ENCODE assay signal across 9 mouse cellular contexts in the genomic region with DNA sequence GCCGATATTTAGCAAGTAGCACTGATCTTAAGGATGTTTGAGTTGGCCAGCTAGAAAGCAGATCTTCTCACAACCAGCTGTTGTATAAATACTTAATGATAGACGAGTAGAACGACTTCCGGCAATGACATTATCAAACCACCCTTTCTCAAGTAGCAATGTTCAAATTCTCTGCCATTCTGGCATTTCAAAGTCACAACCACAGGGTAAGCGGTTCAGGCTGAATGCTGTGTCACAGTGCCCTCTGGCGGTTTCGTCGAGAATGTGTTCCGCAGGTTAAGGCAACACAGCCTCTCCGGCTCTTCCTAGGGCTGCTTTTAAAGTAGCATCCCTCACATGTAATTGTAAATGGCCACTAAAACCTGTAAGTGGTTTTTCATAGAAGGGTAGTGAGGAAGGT. TPM values are rescaled to one million over a fixed set of nuclear protein-coding genes. Genes with fewer than 3 reads are reported as not detected.
A peak's percentile ranks its signal among the peaks of the same experiment; 100 is the strongest.
DNase-seq lines count a peak whose midpoint lies in the region; ATAC-seq and TF ChIP-seq lines count a peak whose summit lies in the region.
"Had no signal": no experiment of that assay in that cellular context is flagged by ENCODE, and none has a peak within 500 bp of the region (broad histone marks: within the 10 kb centered on the region; RNA-seq: fewer than 3 reads in every experiment).

No protein-coding gene starts in this region.

- TF ChIP-seq POLR2A in ES-Bruce4 (IDR thresholded peaks at IDR 0.05; ENCODE audit: insufficient read depth, low read length), result no peak
- TF ChIP-seq POLR2A in bone marrow macrophage, adult 2 months (IDR thresholded peaks at IDR 0.05; ENCODE audit: borderline replicate concordance, low read depth, low read length), result no peak

- ATAC-seq in erythroblast, adult 5-6 weeks (replicated peaks; ENCODE audit: low FRiP score, poor library complexity, severe bottlenecking), result peak; percentile 86
- 0 out of 2 replicates have a peak, but pooled peaks have one; percentile 68 for ATAC-seq in heart, postnatal 0 days (ENCODE audit: insufficient read depth, low read depth)
- ATAC-seq in lung, postnatal 0 days, result peak; percentile 90

- H3K4me1 ChIP-seq in ES-Bruce4 (ENCODE audit: control insufficient read depth, insufficient read depth, low read length), result no peaks in the 10 kb centered on the region
- H3K4me1 ChIP-seq in bone marrow macrophage, adult 2 months (ENCODE audit: control insufficient read depth, insufficient read depth, low read length), result no peaks in the 10 kb centered on the region
- no peaks in the 10 kb centered on the region for H3K4me1 ChIP-seq in heart, postnatal 0 days (ENCODE audit: control insufficient read depth, insufficient read depth)
- no peaks in the 10 kb centered on the region for H3K4me1 ChIP-seq in lung, postnatal 0 days (ENCODE audit: insufficient read depth, low read depth, low read length)
- H3K4me1 ChIP-seq: limb, embryonic 15.5 days had no signal

- H3K36me3 ChIP-seq in ES-Bruce4 (ENCODE audit: control insufficient read depth, insufficient read depth, low read length, poor library complexity, severe bottlenecking), result no peaks in the 10 kb centered on the region; the same call in 1 of the 2 replicates
- peaks cover 9% of the 10 kb centered on the region for H3K36me3 ChIP-seq in heart, postnatal 0 days (replicated peaks; ENCODE audit: control insufficient read depth, insufficient read depth, low read length)
- H3K36me3 ChIP-seq in lung, postnatal 0 days (ENCODE audit: insufficient read depth, low read length), result no peaks in the 10 kb centered on the region

- no peak overlapping the region for H3K9ac ChIP-seq in ES-Bruce4 (ENCODE audit: low read depth, poor library complexity, severe bottlenecking)
- no peak overlapping the region for H3K9ac ChIP-seq in heart, postnatal 0 days (replicated peaks; ENCODE audit: low read depth, low read length)
- H3K9ac ChIP-seq in lung, postnatal 0 days (replicated peaks; ENCODE audit: low read depth), result no peak overlapping the region
- H3K9ac ChIP-seq: limb, embryonic 15.5 days had no signal

- no peak for TF ChIP-seq EP300 in ES-Bruce4 (IDR thresholded peaks at IDR 0.05; ENCODE audit: insufficient read depth, low read depth, low read length)
- TF ChIP-seq EP300 in heart, postnatal 0 days (IDR thresholded peaks at IDR 0.05; ENCODE audit: low read depth), result no peak
- peak; percentile 78 for TF ChIP-seq EP300 in lung, postnatal 0 days (IDR thresholded peaks at IDR 0.05)

- WGBS in heart, postnatal 0 days, result 7% methylated on average over 10 of the region's 10 CpGs
- 4% methylated on average over 10 of the region's 10 CpGs for WGBS in lung, postnatal 0 days

- no peak overlapping the region for H3K4me2 ChIP-seq in heart, postnatal 0 days (ENCODE audit: low read depth, low read length)
- H3K4me2 ChIP-seq in lung, postnatal 0 days (replicated peaks; ENCODE audit: low read depth, low read length), result no peak overlapping the region
- H3K4me2 ChIP-seq: limb, embryonic 15.5 days had no signal

- H3K27ac ChIP-seq in ES-Bruce4 (ENCODE audit: insufficient read depth, low read length), result no peak overlapping the region
- H3K27ac ChIP-seq in bone marrow macrophage, adult 2 months (ENCODE audit: insufficient read depth, low read depth, low read length), result no peak overlapping the region
- H3K27ac ChIP-seq in heart, postnatal 0 days (ENCODE audit: low read depth), result no peak overlapping the region
- no peak overlapping the region for H3K27ac ChIP-seq in lung, postnatal 0 days (ENCODE audit: low read length)
- H3K27ac ChIP-seq: limb, embryonic 15.5 days had no signal

- H3K27me3 ChIP-seq in ES-Bruce4 (ENCODE audit: control insufficient read depth, insufficient read depth, low read length, poor library complexity, severe bottlenecking), result no peaks in the 10 kb centered on the region
- H3K27me3 ChIP-seq in heart, postnatal 0 days (ENCODE audit: control insufficient read depth, insufficient read depth, low read length), result no peaks in the 10 kb centered on the region
- H3K27me3 ChIP-seq in lung, postnatal 0 days (replicated peaks; ENCODE audit: insufficient read depth, low read length), result no peaks in the 10 kb centered on the region
- H3K27me3 ChIP-seq: limb, embryonic 15.5 days had no signal

- peak; percentile 92 for TF ChIP-seq CTCF in ES-Bruce4 (IDR thresholded peaks at IDR 0.05; ENCODE audit: low read depth, low read length)
- peak; percentile 85; the same call in 1 of the 2 replicates for TF ChIP-seq CTCF in bone marrow macrophage, adult 2 months (IDR thresholded peaks at IDR 0.05; ENCODE audit: low read depth, low read length)
- TF ChIP-seq CTCF in heart, postnatal 0 days (IDR thresholded peaks at IDR 0.05; ENCODE audit: low read depth), result peak; percentile 97
- peak; percentile 98 for TF ChIP-seq CTCF in lung, postnatal 0 days (IDR thresholded peaks at IDR 0.05)

- peak; percentile 79 for DNase-seq in heart, postnatal 0 days (ENCODE audit: low spot score)
- DNase-seq in layer of hippocampus, adult 18-20 months (ENCODE audit: low spot score in 2 of 2), result peak; percentile 72 to 88
- peak; percentile 94 for DNase-seq in lung, postnatal 0 days (ENCODE audit: low spot score)
- DNase-seq in ovary, postnatal 14 days (ENCODE audit: low spot score), result peak; percentile 84
- peak; percentile 62 to 89 for DNase-seq in thymus, postnatal 10 days (ENCODE audit: low spot score in 2 of 2)

- H3K9me3 ChIP-seq in ES-Bruce4 (replicated peaks; ENCODE audit: control insufficient read depth, insufficient read depth, low read length, poor library complexity, severe bottlenecking), result no peaks in the 10 kb centered on the region
- no peaks in the 10 kb centered on the region for H3K9me3 ChIP-seq in heart, postnatal 0 days (replicated peaks; ENCODE audit: control insufficient read depth, low read length)
- no peaks in the 10 kb centered on the region for H3K9me3 ChIP-seq in lung, postnatal 0 days (ENCODE audit: low read length)
- H3K9me3 ChIP-seq: limb, embryonic 15.5 days had no signal

- H3K4me3 ChIP-seq in ES-Bruce4 (ENCODE audit: low read depth, low read length), result no peak overlapping the region
- H3K4me3 ChIP-seq in bone marrow macrophage, adult 2 months (ENCODE audit: insufficient read depth, low read length), result no peak overlapping the region
- H3K4me3 ChIP-seq in heart, postnatal 0 days (ENCODE audit: low read depth, low read length), result no peak overlapping the region
- H3K4me3 ChIP-seq in lung, postnatal 0 days (ENCODE audit: low read depth, low read length), result no peak overlapping the region
- H3K4me3 ChIP-seq: limb, embryonic 15.5 days had no signal

RNA-seq across cellular contexts. Expression of gene Mrpl42, which starts 25.8 kb away (rescaled TPM):
- polyA plus RNA-seq in ES-Bruce4 (2011; ENCODE audit: insufficient read depth, insufficient read length, low read depth, missing spikeins), result 238 and 240 TPM in 2 replicates
- 88.3 and 96.0 TPM in 2 replicates for polyA plus RNA-seq in bone marrow macrophage, adult 2 months (2012; ENCODE audit: insufficient read depth, insufficient read length, missing spikeins)
- 29.2 and 61.9 TPM in 2 replicates for total RNA-seq in erythroblast, adult 5-6 weeks (2015; ENCODE audit: low replicate concordance)
- 18.5 and 27.3 TPM in 2 replicates for total RNA-seq in erythroblast, adult 5-6 weeks (2017; ENCODE audit: low replicate concordance)
- total RNA-seq in heart, postnatal 0 days (2014; rRNA removed; ENCODE audit: low replicate concordance), result 524 and 645 TPM in 2 replicates
- 928 and 1,023 TPM in 2 replicates for polyA plus RNA-seq in heart, postnatal 0 days (2015; fragmentation: Nextera tagmentation; extraction: Ambion mirVana)
- 10 to 100 TPM; 74.3 to 74.4 TPM for total RNA-seq in layer of hippocampus, adult 18-20 months (2021)
- polyA plus RNA-seq in lung, postnatal 0 days (2015; fragmentation: Nextera tagmentation; extraction: Ambion mirVana), result 159 and 163 TPM in 2 replicates

RNA-seq across cellular contexts. Expression of gene Ube2n, which starts 39.0 kb away (rescaled TPM):
- polyA plus RNA-seq in ES-Bruce4 (2011; ENCODE audit: insufficient read depth, insufficient read length, low read depth, missing spikeins), result 280 and 301 TPM in 2 replicates
- polyA plus RNA-seq in bone marrow macrophage, adult 2 months (2012; ENCODE audit: insufficient read depth, insufficient read length, missing spikeins), result 116 and 121 TPM in 2 replicates
- 139 and 159 TPM in 2 replicates for total RNA-seq in erythroblast, adult 5-6 weeks (2015; ENCODE audit: low replicate concordance)
- 19.4 and 23.5 TPM in 2 replicates for total RNA-seq in erythroblast, adult 5-6 weeks (2017; ENCODE audit: low replicate concordance)
- total RNA-seq in heart, postnatal 0 days (2014; rRNA removed; ENCODE audit: low replicate concordance), result 158 and 242 TPM in 2 replicates
- 188 and 190 TPM in 2 replicates for polyA plus RNA-seq in heart, postnatal 0 days (2015; fragmentation: Nextera tagmentation; extraction: Ambion mirVana)
- total RNA-seq in layer of hippocampus, adult 18-20 months (2021), result 100 to 1,000 TPM; 196 to 206 TPM
- polyA plus RNA-seq in lung, postnatal 0 days (2015; fragmentation: Nextera tagmentation; extraction: Ambion mirVana), result 179 and 189 TPM in 2 replicates

RNA-seq across cellular contexts. Expression of gene Socs2, which starts 58.9 kb away (rescaled TPM):
- 66.1 and 75.1 TPM in 2 replicates for polyA plus RNA-seq in ES-Bruce4 (2011; ENCODE audit: insufficient read depth, insufficient read length, low read depth, missing spikeins)
- 0.19 and 0.74 TPM in 2 replicates for polyA plus RNA-seq in bone marrow macrophage, adult 2 months (2012; ENCODE audit: insufficient read depth, insufficient read length, missing spikeins)
- not detected in 2 replicates for total RNA-seq in erythroblast, adult 5-6 weeks (2015; ENCODE audit: low replicate concordance)
- total RNA-seq in erythroblast, adult 5-6 weeks (2017; ENCODE audit: low replicate concordance), result not detected in 2 replicates
- total RNA-seq in heart, postnatal 0 days (2014; rRNA removed; ENCODE audit: low replicate concordance), result 71.2 and 103 TPM in 2 replicates
- 131 and 137 TPM in 2 replicates for polyA plus RNA-seq in heart, postnatal 0 days (2015; fragmentation: Nextera tagmentation; extraction: Ambion mirVana)
- 10 to 100 TPM; 30.6 to 32.9 TPM for total RNA-seq in layer of hippocampus, adult 18-20 months (2021)
- polyA plus RNA-seq in lung, postnatal 0 days (2015; fragmentation: Nextera tagmentation; extraction: Ambion mirVana), result 333 and 396 TPM in 2 replicates

Comparison
In these comparisons a context has a peak if more than half of its experiments do, and no peak if none do; other contexts are left out.
1. RNA of gene Socs2, which starts 58.9 kb away (polyA plus RNA-seq): 333 to 396 TPM in lung, postnatal 0 days, 131 to 137 TPM in heart, postnatal 0 days and 66.1 to 75.1 TPM in ES-Bruce4; 0.19 to 0.74 TPM in bone marrow macrophage, adult 2 months; every median in the first group is over 10 times any median in the second.
2. Peak in every context shown above with its lines, with median percentiles within 50 percentile points of each other: CTCF ChIP-seq, ATAC-seq and DNase-seq.